Mouse (Mus musculus) ES-Bruce4 (cell line): ENCODE data around the gene Tmem72. TPM values are rescaled to one million over a fixed set of nuclear protein-coding genes. Genes with fewer than 3 reads are reported as not detected.

ENCODE experiments used
- H3K27ac ChIP-seq: 2 replicates; pipeline ENCODE4 v1.5.1; 2012; ENCODE audit warnings: low read length, inconsistent platforms; ENCODE audit not compliant: insufficient read depth
- H3K27me3 ChIP-seq: 2 replicates; pipeline ENCODE4 v1.6.1; 2012; ENCODE audit warnings: mild to moderate bottlenecking, low read length, inconsistent platforms; ENCODE audit not compliant: control insufficient read depth, poor library complexity, insufficient read depth, severe bottlenecking
- H3K36me3 ChIP-seq: 2 replicates; pipeline ENCODE4 v1.6.1; 2012; ENCODE audit warnings: inconsistent platforms, mild to moderate bottlenecking, low read length, moderate library complexity; ENCODE audit not compliant: control insufficient read depth, poor library complexity, insufficient read depth, severe bottlenecking
- H3K4me1 ChIP-seq: one replicate; pipeline ENCODE4 v1.8.1; 2011; ENCODE audit warnings: low read length; ENCODE audit not compliant: control insufficient read depth, insufficient read depth
- H3K4me3 ChIP-seq: 2 replicates; pipeline ENCODE4 v1.5.1; 2011; ENCODE audit warnings: low read depth, mild to moderate bottlenecking, low read length
- H3K9ac ChIP-seq: 2 replicates; pipeline ENCODE4 v1.6.1; 2012; ENCODE audit warnings: low read depth, mild to moderate bottlenecking, inconsistent platforms; ENCODE audit not compliant: poor library complexity, severe bottlenecking
- H3K9me3 ChIP-seq: replicated peaks from 2 replicates; pipeline ENCODE4 v1.6.1; 2012; ENCODE audit warnings: mild to moderate bottlenecking, low read length, inconsistent platforms; ENCODE audit not compliant: control insufficient read depth, poor library complexity, insufficient read depth, severe bottlenecking
- CTCF ChIP-seq: IDR thresholded peaks from one replicate; pipeline ENCODE4 v1.8.1; 2011; ENCODE audit warnings: low read depth, low read length
- EP300 ChIP-seq: IDR thresholded peaks from 2 replicates; pipeline ENCODE4 v1.6.1; 2011; ENCODE audit warnings: low read depth, low read length; ENCODE audit not compliant: insufficient read depth
- POLR2A ChIP-seq: IDR thresholded peaks from one replicate; pipeline ENCODE4 v1.8.1; 2011; ENCODE audit warnings: low read length; ENCODE audit not compliant: insufficient read depth
- polyA plus RNA-seq: library from polyadenylated mRNA; stranded (reverse); fragments of >200 nt; gene quantifications from 2 replicates; pipeline ENCODE4 v1.2.4, GENCODE M21; 2011; ENCODE audit warnings: low read depth; ENCODE audit not compliant: missing spikeins, insufficient read depth, insufficient read length

The Tmem72 gene
- polyA plus RNA-seq, 1 experiment: 0.07 TPM

DNA sequence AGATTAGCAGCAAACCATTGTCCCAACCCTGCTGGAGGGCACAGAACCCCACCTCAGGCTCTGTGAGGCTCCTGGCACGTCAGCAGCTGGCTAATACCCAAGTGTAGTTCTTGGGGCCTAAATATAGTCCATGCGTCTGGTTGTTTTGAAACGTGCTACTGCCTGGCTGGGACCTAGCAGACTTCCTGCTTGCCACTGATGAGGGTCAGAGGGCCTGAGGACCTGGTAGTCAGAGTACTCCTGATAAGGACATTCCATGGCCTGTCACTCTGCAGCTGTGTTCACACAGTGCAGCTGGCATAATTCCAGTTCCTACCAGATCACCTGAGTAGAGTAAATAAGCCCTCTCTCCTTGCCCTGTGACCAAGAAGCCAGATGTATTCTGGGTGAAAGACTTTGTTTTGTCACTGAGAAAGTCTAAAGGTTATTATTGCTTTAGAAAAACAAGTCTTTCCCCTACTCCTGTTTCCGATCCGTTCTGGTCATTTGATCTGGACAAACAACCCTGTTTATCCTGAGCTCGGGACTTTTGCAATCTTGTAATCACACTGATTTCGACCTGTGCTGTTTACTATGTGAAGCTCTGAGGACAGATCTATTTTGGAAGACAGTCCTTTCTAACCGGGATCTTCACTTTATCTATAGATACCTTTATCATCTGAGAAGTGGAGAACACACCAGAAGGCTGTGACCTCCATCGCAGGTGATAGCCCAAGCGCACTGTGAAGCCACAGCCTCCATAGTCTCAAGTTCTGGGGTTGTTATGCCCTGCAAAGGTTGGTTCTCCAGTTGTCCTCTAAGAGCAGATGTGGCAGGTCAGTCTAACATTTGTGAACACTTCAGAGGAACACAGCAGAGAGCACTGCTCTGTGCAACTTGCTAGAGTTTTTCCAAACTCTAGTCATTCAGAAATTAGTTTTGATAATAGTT lies 81.2 kb downstream of the Tmem72 start:
- Histone ChIP-seq H3K4me1 (no peaks in the 10 kb centered on the region), H3K9me3 (no peaks in the 10 kb centered on the region), H3K27me3 (no peaks in the 10 kb centered on the region), H3K27ac (no peak overlapping the region), H3K4me3 (no peak overlapping the region), H3K36me3 (no peaks in the 10 kb centered on the region), H3K9ac (no peak overlapping the region)
- TF ChIP-seq EP300 (no peak), CTCF (no peak), POLR2A (no peak)

DNA sequence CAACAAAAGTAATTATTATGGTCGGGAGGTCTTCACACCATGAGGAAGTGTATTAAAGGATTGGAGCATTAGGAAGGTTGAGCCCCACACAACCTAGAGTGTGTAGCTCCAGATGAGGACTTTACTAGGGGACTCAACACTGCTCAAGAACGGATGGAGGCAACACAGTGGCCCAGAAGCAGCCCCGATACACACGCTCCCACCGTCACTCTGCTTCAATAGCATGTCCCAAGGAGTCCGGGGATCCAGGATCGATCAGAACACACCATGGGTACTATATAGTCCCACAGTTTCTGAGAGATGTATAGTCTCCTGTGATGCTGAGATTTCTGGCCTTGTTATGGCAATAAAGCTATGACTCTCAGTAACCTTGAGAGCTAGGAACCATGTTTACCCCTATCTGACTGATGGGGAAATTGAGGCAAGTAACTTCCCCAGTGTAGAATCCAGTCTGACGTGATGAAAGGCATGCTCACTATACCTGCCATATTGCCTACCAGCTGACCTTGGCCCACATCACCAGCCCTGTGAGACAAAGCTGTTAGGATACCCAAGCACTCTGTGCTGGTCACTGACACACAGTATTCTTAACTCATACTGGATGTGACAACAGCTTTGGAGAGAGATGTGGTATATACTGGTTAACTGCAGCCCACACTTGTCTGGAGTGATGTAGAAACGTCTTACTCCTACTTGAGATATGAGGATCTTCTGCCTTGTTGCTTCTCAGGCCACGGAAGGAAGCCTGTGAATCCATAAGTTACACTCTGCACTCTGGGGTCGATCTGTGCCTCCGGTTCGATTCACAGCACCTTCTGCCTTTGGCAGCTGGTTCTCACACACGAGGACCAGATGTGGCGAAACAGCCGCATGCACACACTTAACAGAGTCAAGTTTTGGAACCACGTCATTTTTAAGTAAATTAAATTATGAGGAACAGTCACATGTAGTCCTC lies 82.7 kb downstream of the Tmem72 start:
- no peak overlapping the region for H3K9ac ChIP-seq
- no peak overlapping the region for H3K4me3 ChIP-seq
- no peaks in the 10 kb centered on the region for H3K9me3 ChIP-seq
- H3K27ac ChIP-seq: no peak overlapping the region
- no peaks in the 10 kb centered on the region for H3K27me3 ChIP-seq
- TF ChIP-seq POLR2A (no peak), CTCF (no peak), EP300 (no peak)
- H3K36me3 ChIP-seq: no peaks in the 10 kb centered on the region
- H3K4me1 ChIP-seq: no peaks in the 10 kb centered on the region

DNA sequence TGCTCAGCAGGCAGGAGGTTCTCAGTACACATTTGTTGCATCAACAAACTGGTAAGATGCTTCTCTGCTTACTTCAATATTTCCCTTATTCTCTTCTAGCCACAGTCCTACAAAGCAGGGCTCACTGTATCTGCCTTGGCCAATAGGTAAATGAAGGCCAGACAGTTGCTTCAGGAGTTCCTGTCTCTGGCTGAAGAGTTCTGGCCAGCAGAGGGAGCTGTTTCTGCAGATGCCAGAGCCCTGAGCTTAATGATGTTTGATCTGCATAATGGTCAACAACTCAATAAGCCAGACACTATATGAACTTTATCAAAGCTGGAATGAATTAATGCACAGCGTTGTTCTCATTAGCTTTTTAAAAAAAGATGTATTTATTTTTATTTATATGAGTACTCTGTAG lies 84.6 kb downstream of the Tmem72 start:
- Histone ChIP-seq H3K4me3 (no peak overlapping the region), H3K9me3 (no peaks in the 10 kb centered on the region), H3K4me1 (no peaks in the 10 kb centered on the region), H3K9ac (no peak overlapping the region), H3K36me3 (no peaks in the 10 kb centered on the region), H3K27me3 (no peaks in the 10 kb centered on the region), H3K27ac (no peak overlapping the region)
- TF ChIP-seq POLR2A (no peak), EP300 (no peak), CTCF (peak; percentile 83)

DNA sequence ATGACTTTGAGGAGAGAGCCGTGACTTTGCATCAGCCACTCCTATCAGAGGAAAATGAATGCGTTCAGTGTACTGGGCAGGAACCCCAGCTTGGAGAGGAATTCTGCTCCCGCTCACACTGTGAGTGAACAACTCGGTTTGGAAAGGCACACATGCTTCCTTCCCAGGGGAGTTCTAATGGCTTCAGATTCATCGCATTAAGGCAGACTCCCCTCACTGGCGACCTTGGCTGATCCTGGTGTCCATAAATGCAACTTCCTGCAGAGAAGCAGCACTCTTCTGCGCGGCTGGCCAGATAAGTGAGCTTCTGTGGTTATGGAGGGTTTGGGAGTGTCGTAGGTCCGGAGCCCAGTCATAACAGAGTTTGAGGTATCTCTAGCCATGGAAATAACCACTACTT lies 86.9 kb downstream of the Tmem72 start:
- no peak overlapping the region for H3K27ac ChIP-seq
- TF ChIP-seq EP300 (no peak), POLR2A (no peak), CTCF (no peak)

More for the DNA sequence above, 86.9 kb downstream of the Tmem72 start:
- H3K4me3 ChIP-seq: no peak overlapping the region
- no peaks in the 10 kb centered on the region for H3K4me1 ChIP-seq
- H3K36me3 ChIP-seq: peaks cover 2% of the 10 kb centered on the region; the same call in 1 of the 2 replicates
- no peaks in the 10 kb centered on the region for H3K27me3 ChIP-seq
- no peak overlapping the region for H3K9ac ChIP-seq
- H3K9me3 ChIP-seq: no peaks in the 10 kb centered on the region

Other genes starting within 250 kb of the Tmem72 start
- gene Olfr211, start 227.8 kb downstream of the Tmem72 start, polyA plus RNA-seq: not detected in 2 replicates
- not detected in 2 replicates for gene Olfr212, start 210.4 kb downstream of the Tmem72 start, polyA plus RNA-seq
- not detected in 2 replicates for gene Olfr213, start 178.5 kb downstream of the Tmem72 start, polyA plus RNA-seq
- gene Gm5580, start 165.8 kb downstream of the Tmem72 start, polyA plus RNA-seq: not detected in 2 replicates
- not detected in 2 replicates for gene Olfr214, start 162.7 kb downstream of the Tmem72 start, polyA plus RNA-seq
- not detected in 2 replicates for gene Olfr215, start 132.7 kb downstream of the Tmem72 start, polyA plus RNA-seq
- 15.0 and 18.9 TPM in 2 replicates for gene Zfp422, start 87.9 kb downstream of the Tmem72 start, polyA plus RNA-seq
- not detected in 2 replicates for gene Depp1, start 66.3 kb downstream of the Tmem72 start, polyA plus RNA-seq
- 2.9 and 4.1 TPM in 2 replicates for gene Rassf4, start 43.0 kb downstream of the Tmem72 start, polyA plus RNA-seq